Mouse (Mus musculus) heart, postnatal 0 days (tissue): Measurements from ENCODE around the gene Cdyl.

Source experiments
- CTCF ChIP-seq: IDR thresholded peaks from 2 replicates; pipeline ENCODE4 v1.5.1; 2016; ENCODE audit warnings: antibody characterized with exemption, control low read depth, low read depth
- EP300 ChIP-seq: IDR thresholded peaks from 2 replicates; pipeline ENCODE4 v1.6.1; 2016; ENCODE audit warnings: antibody characterized with exemption, low read depth

DNA sequence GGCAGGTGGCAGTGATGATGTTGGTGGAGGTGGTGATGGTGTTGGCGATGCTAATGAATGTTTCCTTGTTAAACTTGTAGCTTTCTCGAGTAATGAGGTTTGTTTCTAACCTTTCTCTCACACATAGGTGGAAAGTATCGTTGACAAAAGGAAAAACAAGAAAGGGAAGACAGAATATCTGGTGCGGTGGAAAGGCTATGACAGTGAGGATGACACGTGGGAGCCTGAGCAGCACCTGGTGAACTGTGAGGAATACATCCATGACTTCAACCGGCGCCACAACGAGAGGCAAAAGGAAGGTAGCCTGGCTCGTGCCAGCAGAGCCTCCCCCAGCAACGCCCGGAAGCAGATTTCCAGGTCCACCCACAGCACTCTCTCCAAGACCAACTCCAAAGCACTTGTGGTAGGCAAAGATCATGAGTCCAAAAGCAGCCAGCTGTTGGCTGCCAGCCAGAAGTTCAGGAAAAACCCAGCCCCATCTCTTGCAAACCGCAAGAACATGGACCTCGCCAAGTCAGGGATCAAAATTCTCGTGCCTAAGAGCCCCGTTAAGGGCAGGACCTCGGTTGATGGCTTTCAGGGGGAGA is 156.2 kb downstream of the Cdyl start:
- no peak for TF ChIP-seq CTCF
- TF ChIP-seq EP300, result no peak
